Mouse (Mus musculus): ENCODE results near the gene St6galnac3.

GRCm38 (mm10) chr3:153219391-153219790 is 505.6 kb downstream of the St6galnac3 start:
- TF ChIP-seq CTCF (IDR thresholded peaks at IDR 0.05; ENCODE audit: low read depth, low read length) (no peak), POLR2A (IDR thresholded peaks at IDR 0.05; ENCODE audit: borderline replicate concordance, low read depth, low read length) (no peak)
